Mouse (Mus musculus) ZHBTc4 (cell line): Measurements from ENCODE around the gene Cxcl1.
"Not testable (repeated sequence)": the region's sequence is repeated elsewhere in the genome, so short reads cannot be mapped to it uniquely, and the experiment has no call there.

ENCODE experiments used
- DNase-seq: peaks from one replicate; pipeline ENCODE4 v3.0.0-alpha.2; 2011; ENCODE audit warnings: low read depth, low spot score

The Cxcl1 gene

DNA sequence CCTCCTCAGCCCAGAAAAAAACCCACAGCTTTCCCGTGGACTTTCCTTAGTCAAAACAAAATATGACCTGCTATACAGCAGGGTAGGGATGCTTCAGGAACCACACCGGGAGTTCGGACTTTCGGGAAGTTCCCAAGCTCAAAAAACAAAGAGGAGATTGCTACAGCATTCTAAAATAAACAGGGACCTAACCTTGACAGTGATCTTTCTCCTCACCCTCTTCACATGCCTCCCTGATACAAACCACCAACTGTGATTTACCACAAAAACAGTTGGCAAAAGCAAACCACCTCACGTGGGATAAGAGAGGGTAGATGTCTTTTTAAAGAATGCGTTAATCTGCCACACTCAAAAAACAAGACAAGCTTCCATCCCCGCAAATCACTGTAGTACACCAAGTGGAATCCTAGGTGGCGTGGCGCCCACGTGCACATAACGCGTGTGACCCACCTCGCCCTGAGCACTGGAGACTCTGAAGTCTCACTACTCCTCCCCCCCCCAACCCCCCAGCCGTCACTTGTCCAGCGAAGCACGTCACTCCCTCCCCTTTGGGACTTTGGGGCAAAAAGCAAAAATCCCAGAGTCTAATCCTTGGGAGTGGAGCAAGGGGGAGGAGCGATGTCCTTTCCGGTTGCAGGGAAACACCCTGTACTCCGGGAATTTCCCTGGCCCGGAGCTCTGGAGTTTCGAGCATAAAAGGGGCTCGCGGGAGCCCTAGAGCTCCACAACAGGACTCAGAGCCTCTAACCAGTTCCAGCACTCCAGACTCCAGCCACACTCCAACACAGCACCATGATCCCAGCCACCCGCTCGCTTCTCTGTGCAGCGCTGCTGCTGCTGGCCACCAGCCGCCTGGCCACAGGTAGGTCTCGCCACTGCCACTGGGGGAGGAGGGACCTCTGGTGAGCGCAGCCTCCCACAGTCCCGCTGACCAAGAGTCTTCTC, at the start of gene Cxcl1:
Gene Cxcl1, plus strand, starts transcription at position 723 of the 945 bp plus-strand sequence.
- DNase-seq = peak; percentile 59

DNA sequence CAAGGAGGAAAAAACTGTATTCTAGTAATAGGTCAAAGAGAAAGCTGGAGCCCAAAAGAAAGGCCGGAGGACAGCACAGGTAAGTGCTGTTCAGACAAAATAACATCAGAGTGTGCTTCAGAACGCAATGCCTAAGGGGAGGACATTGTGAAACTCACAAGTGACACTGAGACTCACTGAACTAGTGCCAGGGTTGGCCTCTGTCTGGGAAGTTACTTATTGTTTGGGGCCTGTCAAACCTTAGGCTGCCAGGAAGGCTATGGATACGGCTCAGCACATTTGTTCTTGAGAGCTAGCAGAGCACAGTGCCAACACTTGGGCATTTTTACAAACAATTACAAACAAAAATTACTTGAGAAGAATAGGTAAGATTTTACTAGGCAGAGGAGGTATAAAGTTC, 47.1 kb upstream of the Cxcl1 start:
- no peak for DNase-seq

DNA sequence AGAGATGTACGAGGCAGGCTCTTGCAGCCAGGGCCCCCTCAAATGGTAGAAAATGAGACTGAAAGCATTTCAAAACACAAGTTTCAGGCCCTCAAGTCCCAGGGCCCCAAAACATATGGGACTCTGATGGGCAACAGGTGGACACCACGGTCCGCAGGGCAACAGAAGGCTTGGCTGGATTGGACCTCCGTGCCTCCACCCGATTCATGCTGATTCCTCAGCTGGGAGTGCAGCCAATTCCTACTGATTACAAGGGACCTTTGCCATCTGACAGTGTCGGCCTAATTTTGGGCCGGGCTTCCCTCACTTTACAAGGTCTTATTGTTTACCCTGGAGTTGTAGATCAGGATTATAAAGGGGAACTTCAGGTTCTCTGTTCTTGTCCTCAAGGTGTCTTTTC, 40.9 kb upstream of the Cxcl1 start:
- not testable (repeated sequence) for DNase-seq

DNA sequence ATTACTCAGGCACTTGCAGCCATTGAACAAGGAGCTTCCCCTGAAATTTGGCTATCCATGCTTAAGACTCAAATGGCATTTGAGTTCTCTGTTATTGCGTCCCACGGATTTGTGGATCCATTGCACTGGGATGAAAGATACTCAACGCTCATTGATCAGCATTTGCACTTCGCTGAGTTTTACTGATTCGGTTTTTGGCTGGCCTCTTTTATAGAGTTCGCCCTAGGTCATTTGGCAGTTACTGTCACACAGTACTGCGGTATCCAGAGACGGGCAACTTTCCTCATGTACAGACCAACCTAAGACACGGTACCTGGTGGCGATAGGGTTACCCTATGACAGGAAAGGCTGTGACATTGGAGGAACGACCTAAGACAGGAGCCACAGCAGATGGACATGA, 39.6 kb upstream of the Cxcl1 start:
- not testable (repeated sequence) for DNase-seq

DNA sequence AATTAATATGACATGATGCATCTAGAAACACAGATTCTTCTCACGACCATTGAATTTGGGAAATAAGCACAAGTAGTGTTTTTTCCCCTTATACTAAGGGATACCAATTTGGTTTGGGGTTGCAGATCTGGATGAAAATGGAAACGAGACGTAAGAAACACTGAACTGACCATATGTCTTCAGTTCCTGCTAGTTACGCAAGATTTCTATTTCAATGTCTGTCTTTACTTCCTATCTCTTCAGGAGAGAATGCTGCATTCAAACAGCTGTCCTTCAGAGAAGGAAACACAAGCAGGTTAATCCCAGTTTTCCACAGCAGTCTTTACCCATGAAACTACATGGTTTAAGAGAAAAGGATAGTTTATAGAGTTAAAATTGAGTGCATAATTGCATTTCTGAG, 37.8 kb upstream of the Cxcl1 start:
- no peak for DNase-seq

DNA sequence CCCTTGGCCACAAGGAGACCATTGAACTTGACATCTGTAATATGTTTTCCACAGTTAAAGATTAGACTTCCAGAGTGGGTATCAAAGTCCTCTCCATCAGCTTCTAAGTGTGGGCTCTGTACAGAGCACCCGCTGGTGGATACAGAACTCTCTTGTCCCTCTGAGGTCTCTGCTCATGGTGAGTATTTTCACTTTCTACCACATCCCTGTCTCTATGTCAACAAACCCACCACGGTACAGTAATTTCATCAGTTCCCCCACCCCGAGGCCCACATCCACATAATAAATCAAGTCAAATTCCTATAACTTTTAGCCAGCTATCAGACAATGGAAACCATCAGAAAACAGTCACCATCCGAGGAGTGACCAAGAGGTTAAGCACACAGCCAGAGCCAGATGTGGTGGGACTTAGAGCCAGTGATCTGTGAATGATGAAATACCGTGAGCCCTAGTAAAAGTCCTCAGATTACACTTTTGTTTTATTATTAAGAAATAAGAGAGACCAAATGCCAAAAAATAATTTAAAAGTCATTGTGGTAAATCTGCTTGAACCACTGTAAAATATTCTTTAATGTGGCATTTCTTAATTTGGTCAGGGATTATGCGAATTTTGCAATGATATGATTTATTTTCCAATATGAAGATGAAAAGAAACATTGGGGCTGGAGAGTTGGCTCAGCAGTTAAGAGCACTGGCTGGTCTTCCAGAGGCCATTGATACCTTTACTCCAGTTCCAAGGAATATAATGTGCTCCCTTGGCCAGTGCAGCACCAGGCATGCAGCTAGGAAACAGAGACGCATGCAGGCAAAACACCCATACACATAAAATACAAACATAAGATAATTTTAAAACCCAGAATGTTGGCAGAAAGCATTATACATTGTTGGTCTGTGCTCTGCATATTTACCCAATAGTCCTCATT, 35.5 kb upstream of the Cxcl1 start:
- DNase-seq = no peak

DNA sequence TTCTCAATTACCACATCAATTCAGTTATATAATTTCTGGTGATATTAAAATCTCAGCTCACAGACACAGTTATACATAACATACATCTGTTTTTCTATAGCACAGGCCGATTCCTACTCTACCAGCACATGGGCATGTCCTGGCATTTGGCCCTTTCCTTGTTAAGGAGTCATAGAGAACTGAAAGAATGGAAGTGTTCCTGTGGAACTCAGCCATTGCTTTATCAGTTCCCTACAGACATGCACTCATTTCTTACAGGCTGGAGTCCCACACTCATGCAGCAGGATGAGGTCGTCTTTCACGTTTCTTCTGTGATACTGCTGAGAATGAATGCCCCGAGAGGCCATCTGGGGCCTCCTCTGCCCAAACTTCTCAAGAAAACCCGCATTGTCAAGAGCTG, 33.6 kb upstream of the Cxcl1 start:
- DNase-seq = no peak

DNA sequence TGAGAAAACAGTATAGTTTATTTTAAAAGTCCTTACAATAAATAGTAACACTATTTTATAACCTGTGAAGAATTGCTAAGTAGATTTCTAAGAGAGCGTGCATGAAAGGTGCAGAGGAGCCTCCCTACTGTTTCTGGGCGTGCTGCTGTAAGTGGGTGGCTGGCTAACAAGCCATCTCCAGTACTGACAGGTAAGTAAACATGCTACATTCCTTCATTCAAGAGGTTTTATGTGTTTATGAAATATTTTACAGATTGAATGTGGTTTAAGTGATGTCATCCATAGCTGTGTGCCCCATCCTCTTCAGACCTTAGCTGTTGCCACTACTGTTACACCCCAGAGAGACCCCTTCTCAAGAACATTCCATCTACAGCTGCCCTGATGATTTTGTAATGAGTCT, 32.6 kb upstream of the Cxcl1 start:
- DNase-seq = no peak

DNA sequence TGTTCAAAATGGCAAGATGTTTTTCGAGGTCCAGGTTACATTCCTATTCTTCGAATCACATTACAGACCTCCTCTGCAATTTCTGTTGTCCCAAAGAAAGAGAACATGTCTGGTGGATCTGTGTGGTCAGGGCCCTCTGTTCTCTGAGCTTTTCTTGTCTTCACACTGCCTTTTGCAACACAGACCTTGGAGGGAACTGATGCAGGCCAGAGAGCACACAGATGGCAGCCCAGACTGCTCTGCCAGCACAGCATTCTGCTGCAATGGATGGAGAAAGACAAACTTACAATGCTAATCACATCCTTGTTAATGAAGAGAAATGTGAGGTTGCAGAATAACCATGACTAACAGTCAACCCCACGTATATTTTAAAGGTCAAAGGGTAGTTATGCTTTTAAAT, 32.0 kb upstream of the Cxcl1 start:
- no peak for DNase-seq

DNA sequence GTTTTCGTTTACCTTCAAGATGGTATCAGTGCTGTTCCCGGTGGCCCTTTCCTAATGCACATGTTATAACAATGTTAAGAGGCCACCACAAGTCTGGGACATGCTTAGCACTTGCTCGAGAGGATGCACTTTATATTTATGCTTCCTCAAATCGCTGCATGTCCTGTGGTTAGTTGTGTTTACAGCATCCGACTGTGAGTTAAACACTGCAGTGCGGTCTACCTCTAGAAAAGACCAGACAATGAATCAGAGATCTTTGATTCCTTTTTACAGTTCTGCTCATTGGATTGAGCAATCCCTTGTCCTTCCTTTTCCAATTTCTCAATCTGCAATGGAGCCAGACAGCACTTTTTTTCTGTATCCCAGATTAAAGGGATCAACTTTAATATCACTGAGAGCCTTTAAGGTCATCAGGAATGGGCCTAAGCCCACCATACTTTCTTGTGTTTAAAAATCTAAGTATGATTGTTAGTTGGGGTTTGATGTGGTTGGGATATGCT, 29.1 kb upstream of the Cxcl1 start:
- DNase-seq = no peak

DNA sequence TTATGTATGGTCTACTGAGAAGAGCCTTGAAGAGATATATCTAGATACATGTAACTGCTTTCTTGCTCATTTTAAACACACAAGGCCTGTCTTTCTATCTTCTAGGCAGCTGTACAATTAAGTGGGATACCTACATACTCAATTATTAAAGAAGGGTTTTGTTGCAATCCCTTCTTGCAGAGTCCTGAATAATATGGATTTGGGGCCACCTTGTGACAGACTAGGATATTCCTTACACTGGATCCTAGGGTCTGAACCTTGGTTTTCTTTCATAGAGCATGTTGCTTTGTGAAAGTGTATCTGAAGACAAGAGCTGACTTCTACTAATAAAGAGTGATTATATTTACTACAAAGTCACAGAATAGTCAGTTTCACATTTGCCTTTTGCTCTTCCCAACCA, 24.3 kb upstream of the Cxcl1 start:
- no peak for DNase-seq

DNA sequence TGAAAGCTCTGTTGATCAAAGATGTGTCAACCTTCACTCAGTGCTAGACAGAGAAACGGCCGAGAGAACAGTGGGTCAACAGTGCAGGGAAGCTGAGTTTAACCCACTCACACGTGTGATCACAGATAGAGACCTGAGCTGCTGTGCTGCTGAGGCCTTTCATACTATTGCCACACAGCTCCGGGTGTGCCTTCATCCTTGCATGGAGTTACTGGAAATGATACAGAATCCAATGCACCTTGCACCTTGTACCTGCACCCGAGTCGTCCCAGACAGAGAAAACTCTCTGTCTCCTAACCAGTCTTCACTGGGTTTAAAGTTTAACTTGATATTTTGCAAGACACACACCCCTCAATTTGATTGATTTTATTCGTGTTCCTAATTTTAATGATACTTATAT, 18.7 kb upstream of the Cxcl1 start:
- no peak for DNase-seq

DNA sequence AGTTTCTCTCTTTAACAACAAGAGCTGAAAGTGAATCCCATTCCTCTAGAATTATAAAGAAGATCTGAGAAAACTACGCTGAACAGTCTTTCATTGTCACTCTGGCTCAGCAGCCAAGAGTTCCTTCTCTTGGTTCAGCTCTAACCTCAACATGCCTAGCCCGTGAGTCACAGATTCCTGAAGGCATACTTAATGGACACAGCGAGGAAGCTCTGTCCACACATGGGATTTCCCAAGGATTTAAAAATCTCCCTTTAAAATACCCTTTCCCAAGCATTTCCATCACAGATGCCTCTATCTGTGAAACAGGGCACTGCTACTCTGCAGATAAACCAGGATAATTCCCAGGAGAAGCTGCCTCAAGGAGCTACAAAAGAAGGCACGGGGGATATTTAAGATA, 15.0 kb upstream of the Cxcl1 start:
- DNase-seq = no peak

DNA sequence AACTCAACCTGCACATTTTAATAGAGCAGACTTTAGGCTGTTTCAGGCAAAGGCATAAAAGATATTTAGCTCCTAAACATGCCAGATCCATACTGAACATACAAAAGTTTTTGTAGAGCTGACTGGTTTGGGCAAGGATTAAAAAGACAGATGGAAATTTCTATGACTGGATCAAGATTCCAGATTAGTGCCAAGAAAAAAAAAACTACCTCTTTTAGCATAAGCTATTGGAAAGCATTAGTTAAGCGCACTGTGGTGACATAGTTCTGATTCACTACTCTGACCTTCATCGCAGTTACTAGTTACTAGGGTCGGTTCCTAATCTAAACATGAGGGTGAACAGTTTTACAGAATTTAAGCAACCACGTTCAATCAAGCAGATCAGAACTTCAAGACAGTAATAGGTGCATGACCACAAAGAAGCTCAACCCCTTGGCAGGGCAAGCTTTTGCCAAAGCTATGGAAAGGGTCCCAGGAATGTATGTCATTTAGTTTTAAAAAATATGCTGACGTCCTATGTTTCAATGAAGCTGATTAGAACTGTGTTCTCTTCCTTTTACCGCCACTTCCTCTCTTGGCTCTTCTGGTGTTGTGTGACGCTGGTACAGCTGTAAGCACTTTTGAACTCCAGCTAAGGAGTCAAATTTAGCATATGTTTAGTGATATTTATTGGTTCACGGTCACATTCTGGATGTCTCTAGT, 14.4 kb upstream of the Cxcl1 start:
- no peak for DNase-seq

DNA sequence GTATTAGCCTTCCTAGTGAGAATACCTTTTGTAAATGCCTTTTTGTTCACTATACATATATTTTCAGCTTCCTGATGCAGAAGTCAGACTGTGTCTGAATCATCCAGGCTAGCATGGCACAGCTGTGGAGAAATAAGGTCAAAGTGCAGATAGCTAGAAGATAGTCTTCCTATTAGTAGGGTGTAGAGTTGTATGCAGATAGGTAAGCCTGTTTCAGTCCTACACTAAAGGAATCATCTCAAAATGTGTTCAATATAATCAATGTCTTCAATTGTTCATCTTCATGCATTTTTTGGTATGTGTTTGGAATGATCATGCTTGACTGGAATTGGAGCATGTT, 13.9 kb upstream of the Cxcl1 start:
- no peak for DNase-seq

DNA sequence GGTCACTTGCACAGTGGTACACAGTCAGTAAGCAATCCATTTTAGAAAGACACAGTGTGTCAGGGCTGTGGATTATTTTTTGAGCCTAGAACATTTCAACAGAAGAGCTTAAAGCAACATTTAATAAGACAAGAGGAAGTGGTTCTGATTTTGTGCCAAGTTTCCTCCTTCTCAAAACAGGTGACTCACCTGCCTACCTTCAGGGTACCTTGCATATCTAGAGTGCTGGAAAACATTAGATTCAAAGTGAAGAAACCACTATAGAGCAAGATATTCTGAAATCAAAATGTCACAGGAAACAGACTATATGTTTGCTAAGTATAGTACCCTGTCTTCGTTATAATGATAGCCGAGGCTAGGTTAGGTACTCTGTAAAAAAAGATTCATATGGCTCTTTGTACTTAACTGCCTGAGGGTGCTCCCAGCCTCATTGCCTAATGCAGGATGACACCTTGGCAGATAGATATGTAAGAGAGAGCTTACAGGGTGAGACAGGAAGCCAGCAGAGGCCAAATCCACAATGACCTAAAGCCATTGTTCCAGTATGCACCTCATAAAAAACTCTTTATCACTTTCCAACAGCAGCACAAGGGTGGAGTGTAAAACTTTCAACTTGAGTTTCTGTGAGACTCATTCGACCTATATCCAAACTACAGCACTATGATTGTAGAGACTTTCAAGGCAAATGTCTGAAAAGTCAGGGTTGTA, 11.6 kb upstream of the Cxcl1 start:
- no peak for DNase-seq

DNA sequence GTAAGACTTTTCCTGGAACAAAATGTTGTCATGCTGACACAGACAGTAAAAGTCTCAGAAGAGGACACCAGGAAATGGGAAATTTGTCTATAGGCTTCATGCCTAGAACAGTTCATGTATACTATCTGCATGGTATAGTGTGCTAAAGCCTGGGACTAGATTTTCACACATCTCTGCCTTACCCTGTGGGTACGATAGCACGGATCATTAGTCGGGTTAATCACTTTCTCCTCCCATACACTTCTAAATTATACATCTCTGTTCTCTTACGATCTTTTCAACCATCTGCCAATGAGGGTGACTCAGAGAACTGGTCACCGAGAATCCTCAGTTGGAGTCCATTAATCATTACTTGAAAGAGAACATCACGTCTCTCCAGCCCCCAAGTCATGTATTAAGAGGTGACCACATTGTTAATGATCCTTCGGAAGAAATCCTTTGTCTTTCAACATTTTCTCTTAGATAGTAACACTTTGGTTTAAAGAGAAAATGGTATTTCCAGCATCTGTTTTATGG, 10.6 kb upstream of the Cxcl1 start:
- DNase-seq = no peak

DNA sequence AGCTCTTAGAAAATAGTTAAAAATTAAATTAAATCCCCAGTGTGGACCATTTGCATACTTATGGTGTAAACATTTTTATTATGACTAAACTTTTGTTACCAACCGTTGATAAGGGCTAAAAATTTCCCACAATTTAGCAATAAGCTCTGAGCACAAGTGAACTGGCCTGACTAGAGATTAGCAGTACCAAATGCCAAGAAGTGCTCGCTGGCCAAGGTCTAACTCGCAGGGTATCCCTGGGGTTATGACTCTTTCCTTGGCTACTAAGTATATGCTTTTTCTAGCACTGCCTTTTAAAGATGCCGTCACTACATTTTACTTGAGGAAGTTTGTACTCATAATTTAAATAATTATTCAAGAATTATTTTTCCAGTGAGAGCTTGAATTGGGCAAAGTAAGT, 10.0 kb upstream of the Cxcl1 start:
- no peak for DNase-seq

DNA sequence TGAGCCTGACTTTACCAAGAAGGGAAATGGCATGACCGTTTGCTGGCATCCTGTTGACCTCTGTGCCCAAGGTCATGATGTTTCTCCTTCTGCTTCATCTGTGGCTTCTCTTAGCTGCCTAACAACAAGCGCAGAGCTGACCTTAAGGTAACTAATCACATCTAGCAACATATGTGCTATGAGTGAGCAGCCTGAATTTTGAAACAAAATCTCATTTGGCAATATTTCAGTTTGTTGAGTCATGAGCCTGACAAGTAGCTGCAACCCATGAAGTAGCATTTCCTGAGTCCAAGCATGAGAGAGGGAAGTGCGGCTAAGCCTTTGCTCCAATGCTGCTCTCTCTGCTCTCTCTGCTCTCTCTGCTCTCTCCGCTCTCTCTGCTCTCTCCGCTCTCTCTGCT, 9.4 kb upstream of the Cxcl1 start:
- DNase-seq = no peak

DNA sequence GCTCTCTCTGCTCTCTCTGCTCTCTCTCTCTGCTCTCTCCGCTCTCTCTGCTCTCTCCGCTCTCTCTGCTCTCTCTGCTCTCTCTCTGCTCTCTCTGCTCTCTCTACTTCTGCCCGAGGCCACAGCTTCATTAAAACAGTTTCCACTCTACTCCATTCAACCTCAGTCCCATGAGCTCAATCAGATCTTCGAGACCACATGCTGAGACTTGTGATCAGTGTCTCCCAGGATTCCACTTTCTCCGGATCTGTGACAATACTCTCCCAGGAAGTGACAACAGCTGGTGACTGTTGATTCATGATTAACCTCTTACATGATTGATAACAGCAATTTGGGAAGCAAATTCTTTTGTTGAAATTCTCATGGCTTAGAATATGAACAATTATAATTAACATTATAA, 8.9 kb upstream of the Cxcl1 start:
- peak; percentile 15 for DNase-seq

DNA sequence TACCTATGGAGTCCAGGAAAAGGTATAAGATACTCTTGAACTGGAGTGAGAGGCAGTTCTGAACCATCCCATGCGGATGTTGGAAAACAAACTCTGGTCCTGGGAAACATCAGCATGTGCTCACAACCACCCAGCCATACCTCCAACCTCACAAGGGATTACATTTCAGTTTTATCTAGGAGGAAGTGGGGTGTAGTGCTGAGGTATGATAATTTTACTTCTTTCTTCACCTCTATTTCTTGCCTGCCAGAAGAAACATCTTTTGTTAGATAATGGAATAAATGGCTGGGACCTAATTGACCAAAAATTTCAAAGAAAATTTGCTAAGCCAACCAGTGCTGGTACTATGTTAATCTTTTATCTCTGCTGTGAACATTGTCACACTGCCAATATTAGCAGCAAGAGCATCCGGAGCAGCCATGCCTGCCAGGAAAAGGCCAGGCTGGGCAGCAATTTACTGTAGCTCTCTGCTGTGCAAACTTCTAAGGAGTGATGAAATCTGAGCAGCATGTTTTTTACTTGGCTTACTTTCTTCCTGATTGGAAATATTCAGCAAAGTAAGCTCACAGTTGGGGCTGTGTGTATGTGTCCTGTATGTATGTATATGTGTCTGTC, 6.3 kb upstream of the Cxcl1 start:
- no peak for DNase-seq
